Mouse (Mus musculus) G1E (cell line): ENCODE data around the gene Sh3bp2.

Experiments used
- CTCF ChIP-seq: IDR thresholded peaks from 2 replicates; pipeline ENCODE4 v1.5.1; 2012; ENCODE audit warnings: low read depth, low read length, inconsistent platforms, mixed read lengths
- GATA1 ChIP-seq: IDR thresholded peaks from 2 replicates; pipeline ENCODE4 v1.6.1; 2012; ENCODE audit warnings: borderline replicate concordance, low read length, inconsistent platforms, mixed read lengths
- GATA2 ChIP-seq: IDR thresholded peaks from 2 replicates; pipeline ENCODE4 v1.6.1; 2012; ENCODE audit warnings: low read depth, low read length, inconsistent platforms, borderline replicate concordance
- POLR2AphosphoS5 ChIP-seq: IDR thresholded peaks from 2 replicates; pipeline ENCODE4 v1.6.1; 2012; ENCODE audit warnings: low read depth, low read length, inconsistent platforms; ENCODE audit not compliant: insufficient replicate concordance
- TAL1 ChIP-seq: conservative IDR thresholded peaks from 2 replicates; pipeline ENCODE4 v1.6.1; 2012; ENCODE audit warnings: low read depth, low read length, inconsistent platforms, mixed read lengths

DNA sequence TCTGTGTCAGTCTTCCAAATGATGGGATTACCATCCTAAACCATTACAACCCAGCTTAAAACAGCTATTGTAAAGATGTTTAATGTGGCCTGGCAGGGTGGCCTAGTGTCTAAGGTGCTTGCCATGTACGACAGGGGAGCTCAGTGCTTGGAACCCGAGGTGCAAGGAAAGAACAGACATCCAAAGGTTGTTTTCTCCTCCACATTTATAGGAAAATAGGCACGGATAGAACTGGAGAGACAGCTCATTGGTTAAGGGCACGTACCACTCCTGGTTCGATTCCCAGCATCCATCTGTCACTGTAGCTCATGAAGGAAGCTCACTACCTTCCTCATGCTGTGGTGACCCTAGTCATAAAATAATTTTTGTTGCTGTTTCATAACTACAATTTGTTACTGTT lies 62.2 kb downstream of the Sh3bp2 start:
- TF ChIP-seq TAL1 (no peak), GATA2 (no peak), CTCF (no peak), POLR2AphosphoS5 (no peak), GATA1 (no peak)
